Mouse (Mus musculus): ENCODE measurements around the gene Ccdc65.

DNA sequence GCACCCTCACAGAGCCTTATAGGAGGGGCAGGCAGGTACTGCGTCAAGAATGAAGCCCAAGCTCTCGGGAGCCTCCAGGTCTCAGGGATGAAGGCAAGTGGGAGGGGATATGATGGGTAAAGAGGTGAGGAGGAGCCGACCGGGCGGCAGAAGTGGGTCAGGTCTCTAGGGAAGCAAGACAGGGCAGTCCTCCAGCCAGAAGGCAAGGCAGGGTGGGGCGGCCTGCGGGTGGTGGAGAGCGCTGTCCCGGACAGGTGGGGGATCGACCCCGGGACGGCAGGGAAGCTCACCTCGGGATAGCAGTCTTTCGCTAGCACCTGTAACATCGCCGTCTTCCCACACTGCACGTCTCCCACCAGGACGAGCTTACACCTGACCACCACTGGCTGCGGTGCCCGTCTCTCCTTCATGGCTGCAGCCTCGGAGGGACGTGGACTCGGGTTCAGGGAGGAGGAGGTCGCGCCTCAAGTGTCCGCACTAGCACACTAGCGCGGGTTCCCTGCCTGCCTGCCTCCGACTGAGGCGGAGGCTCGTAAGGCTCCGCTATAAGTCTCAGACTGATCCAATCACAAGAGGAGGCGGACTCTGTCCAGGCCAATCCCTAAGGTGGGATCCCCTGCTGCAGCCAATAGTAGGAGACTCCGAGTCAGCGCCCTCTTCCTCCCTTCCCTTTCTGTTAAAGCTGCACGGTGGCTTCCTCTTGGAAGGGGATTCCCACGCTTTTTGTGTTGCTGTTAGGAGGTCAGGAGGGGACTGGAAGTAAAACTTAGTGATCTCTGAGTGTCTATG lies 30.9 kb upstream of the Ccdc65 start, which contains the start of gene Rnd1:
- TF ChIP-seq CTCF (IDR thresholded peaks at IDR 0.05; ENCODE audit: low read depth, low read length) (no peak), POLR2A (IDR thresholded peaks at IDR 0.05; ENCODE audit: insufficient read depth, low read length) (peak; percentile 81)

Data from ES-Bruce4 (cell line).